Mouse (Mus musculus): Measurements from ENCODE around the gene Zrsr2.

DNA sequence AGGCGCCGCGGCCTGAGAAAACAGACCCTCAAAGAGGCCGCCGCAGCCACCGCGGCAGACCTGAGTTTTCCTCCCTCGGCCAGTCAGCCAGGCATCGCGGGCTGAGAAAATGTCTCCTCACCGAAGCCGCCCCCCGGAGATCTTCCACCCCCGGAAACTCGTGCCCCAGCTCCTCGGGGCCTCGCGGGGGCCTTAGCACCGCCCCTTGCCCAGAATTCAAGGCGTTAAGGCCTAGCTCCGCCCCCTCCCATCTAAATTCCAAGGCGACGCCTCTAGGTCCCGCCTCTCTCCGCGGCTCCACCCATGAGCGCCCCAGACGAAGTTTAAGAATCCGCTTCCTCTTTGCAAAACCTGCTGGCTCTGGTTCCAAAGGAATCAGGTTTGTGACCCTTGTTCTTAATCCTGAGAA lies at the start of gene Zrsr2:
- TF ChIP-seq POLR2AphosphoS2 (IDR thresholded peaks at IDR 0.05; ENCODE audit: insufficient read length, low read depth): no peak
- no peak for TF ChIP-seq TCF3 (IDR thresholded peaks at IDR 0.05; ENCODE audit: insufficient read length, low read depth)
- TF ChIP-seq POLR2A (IDR thresholded peaks at IDR 0.05; ENCODE audit: insufficient read length, low read depth): peak; percentile 20
- no peak for TF ChIP-seq TCF12 (IDR thresholded peaks at IDR 0.05; ENCODE audit: insufficient read depth, poor library complexity, severe bottlenecking)
- no peak for TF ChIP-seq USF1 (IDR thresholded peaks at IDR 0.05; ENCODE audit: low read depth)
- TF ChIP-seq MYOD1 (IDR thresholded peaks at IDR 0.05; ENCODE audit: control insufficient read depth in 1 of 3, insufficient read length in 2 of 3, low read depth in 2 of 3): no peak
- TF ChIP-seq MYOG (IDR thresholded peaks at IDR 0.05; ENCODE audit: control insufficient read depth in 1 of 3, insufficient read depth in 1 of 3, insufficient read length in 2 of 3, low read depth in 2 of 3): no peak
- no peak for TF ChIP-seq CEBPB (IDR thresholded peaks at IDR 0.05; ENCODE audit: insufficient read depth, poor library complexity, severe bottlenecking)

Measured in myocyte (in vitro differentiated cells).